Mouse (Mus musculus): ENCODE data around the gene Kif21a.

The Kif21a gene

GRCm38 (mm10) chr15:91018161-91018860 is 31.4 kb downstream of the Kif21a start:
- DNase-seq (ENCODE audit: low spot score) = no peak

DNA sequence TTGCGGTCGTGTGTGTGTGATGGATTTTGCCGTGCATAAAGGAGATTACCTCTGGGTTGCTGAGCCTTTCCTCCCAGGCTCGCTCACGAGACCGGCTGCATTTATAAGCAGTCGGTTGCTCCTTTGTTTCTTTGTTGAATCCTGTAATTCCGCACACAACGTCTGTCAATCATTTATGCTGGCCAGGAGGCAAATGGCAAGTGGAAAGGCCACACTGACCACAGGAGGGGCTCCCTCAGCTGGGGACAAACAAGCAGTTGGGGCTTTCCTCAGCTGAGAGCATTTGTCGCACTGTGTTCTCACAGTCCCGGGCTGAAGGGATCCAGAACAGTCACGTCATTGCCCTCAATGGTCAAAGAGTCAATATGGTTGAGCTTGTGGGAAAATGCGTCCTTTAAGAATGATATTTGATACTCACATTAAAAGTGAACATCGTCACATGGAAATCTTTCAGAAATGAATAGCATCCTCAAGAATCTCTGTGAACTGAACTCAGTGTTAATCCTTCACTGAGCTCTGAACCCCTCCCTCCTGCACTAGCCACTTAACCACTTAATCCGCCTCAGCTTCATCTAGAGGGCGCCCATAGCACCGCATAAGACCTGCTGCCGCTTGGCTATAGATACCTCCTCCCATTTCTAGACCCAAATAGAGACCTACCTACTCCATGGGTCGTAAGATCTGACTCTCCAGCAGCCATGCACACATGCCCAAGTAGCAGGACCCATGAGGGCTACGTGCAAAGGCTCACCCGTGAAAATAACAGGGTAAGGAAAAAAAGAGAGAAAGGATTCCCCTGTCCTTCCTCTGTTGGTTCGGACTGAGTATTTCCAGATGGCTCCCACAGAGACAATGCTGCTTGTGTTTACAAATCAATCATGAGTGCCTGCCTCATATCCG is 32.2 kb downstream of the Kif21a start:
- no peak for DNase-seq (ENCODE audit: low spot score)

DNA sequence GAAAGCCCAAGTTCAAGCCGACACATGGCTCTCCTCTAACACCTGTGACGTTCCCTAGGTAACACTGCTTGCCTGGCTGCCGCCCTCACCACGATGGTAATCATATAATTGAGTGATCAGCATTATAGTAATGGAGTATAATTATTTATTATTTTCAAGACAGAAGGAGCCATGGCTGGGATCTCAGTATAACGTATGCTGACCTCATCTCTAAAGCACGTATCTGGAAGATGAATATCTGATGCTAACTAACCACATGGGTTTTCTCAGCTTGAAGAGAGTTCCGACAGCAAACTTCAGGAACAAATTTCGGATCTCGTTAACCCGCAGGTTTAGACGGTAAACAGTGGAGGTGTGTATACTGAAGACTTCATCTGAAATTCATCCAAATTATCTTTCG is 33.4 kb downstream of the Kif21a start:
- no peak for DNase-seq (ENCODE audit: low spot score)

DNA sequence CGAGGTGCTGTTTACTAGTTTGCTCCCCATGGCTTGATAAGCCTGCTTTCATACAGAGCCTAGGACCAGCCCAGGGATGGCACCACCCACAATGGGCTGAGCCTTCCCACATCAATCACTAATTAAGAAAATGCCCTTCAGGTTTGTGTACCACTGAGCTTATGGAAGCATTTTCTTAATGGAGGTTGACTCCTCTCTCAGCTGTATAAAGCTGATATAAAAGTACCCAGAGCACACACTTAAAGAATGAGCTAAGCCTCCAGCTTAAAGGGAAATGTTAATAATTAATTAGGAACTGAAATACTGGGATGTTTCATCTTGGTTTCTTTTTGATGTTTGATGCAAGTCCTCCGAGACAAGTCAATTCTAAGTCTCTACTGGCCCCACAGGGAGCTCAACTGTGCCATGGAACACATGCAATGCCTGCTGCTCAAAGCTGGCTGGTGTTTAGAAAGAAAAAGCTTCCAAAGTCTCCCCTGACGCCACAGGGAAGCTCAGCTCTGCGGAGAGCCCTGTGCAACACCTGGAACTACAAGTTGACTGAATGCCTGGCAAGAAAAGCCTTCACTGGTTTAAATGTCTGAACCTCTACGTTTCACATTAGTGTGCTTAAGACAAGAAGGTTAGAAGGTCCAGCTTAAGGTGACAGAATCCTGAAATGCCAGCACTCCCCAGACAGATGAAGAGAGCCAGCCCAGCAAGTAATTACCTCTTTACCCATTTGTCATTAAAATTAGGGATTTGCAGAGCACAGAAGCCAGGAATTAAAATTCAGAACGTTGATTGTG is 36.8 kb downstream of the Kif21a start:
- no peak for DNase-seq (ENCODE audit: low spot score)

DNA sequence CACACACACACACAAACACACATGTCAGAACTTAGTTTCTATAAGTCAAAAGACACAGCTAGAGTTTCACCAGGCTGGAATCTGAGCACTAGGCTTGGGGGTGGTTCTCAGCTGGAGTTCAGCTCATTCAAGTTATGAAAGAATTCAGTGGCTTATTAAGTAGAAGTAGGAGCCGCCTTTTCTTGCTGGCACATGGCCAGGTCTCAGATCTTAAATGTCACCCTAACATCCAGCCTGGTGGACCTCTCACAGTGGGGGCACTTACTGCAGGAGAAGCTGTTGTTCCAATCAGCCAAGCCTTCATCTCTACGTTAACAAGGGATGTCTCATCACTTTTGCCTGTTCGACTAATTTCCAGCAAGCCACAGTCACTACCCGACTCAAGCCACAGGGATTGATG is 39.5 kb downstream of the Kif21a start:
- no peak for DNase-seq (ENCODE audit: low spot score)

DNA sequence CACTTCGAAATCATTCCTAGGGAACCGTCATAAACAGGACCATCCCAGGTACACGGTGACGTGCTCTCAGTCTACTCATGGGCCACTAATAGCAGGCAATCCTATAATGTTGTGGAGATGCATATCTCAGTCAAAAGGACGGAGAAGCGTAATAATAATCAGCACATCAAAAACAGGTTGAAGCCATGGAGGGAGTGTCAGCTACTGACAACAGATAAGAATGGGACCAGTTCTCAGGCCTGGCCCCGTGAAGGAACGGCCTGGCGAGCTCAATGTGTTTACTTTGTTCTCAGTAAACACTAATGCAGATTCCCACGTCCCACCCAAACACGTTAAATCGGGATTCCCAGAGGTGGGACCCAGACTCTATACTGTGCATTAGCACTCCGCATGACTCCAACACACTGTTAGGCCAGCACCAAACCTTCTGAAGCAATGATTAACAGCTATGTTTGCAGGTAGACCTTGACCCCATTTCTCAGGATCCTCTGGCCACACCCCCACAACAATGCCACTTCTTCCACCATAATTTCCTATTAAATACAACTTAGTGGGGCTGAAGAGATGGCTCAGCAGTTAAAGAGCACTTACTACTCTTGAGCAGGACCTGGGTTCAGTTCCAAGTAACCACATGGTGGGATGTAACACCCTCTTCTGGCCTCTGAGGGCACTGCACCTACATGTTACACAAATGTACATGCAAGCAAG is 42.5 kb downstream of the Kif21a start:
- DNase-seq (ENCODE audit: low spot score) = no peak

- DNase-seq (ENCODE audit: low spot score) = no peak
These were observed 45.0 kb downstream of the Kif21a start for GRCm38 (mm10) chr15:91004726-91005125.

- DNase-seq (ENCODE audit: low spot score) = no peak
These were observed 48.6 kb downstream of the Kif21a start for GRCm38 (mm10) chr15:91001037-91001616.

DNA sequence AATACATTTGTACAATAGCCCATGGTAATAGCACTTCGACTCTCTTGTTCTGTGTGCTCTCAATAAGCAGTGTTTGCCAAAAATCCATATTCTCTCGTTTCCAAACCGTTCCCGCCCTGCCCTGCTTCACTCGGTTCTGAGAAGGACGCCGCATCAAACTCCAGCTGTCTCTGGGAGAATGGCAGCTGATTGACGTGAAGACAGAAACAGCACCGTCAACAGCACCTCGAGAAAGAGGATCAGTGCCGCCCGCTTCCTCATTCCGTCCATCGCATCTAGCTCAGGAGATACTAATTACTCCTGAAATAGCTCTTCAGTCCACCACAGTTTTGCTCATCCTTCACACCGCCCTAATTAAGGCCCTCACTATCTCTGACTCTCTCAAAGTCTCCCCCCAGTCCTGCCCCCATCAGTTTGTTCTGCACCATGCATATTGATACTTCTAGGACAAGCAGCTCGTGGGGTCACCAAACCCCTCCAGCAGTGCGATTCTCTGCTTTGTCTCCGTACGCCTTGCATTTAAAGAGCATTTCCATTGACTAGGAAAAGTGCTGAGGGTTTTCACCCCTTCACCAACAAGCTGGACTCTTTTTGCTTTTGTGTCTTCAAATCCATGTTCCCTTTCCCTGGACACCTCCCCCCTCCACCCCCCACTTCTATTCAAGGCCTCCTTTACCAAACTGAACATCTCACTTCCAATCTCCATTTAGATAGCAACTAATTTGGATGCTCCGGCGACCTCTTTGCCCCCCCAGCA is 49.3 kb downstream of the Kif21a start:
- no peak for DNase-seq (ENCODE audit: low spot score)

DNA sequence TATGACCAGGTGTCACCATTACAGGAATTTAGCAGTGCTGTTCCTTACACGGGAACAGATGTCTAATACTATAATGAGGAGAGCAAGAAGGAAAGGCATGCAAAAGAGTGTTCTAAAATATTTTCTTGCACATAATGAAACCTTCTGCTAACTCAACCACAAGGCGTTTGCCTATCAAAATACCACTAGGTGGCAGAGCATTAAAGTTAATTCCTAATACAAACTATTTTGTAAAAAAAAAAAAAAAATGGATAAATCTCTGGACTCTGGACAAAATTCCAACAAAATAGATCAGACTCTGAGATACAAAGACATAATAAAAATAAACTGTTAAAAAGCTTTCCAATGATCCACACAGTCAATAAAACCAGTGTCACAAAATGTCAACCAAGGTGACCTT is 56.9 kb downstream of the Kif21a start:
- no peak for DNase-seq (ENCODE audit: low spot score)

DNA sequence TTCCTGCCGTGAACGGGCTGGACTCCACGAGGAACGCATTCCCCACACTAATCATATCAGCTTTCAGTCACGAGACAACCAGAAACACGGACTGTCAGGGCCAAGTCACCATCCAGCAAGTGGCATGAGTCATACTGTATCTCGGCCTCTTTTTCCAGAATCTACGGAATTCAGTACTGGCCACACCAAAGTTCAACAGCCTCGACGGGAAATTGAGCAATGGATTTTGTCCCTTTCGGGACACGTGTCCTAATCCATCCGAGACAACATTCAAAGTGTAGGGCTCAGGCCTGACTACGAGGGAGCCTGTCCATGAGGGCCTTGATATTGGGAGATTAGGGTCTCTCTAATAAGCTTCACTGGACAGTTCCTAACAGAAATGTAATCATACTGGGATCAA is 57.4 kb downstream of the Kif21a start:
- no peak for DNase-seq (ENCODE audit: low spot score)

GRCm38 (mm10) chr15:90991843-90992242 is 57.9 kb downstream of the Kif21a start:
- no peak for DNase-seq (ENCODE audit: low spot score)

DNA sequence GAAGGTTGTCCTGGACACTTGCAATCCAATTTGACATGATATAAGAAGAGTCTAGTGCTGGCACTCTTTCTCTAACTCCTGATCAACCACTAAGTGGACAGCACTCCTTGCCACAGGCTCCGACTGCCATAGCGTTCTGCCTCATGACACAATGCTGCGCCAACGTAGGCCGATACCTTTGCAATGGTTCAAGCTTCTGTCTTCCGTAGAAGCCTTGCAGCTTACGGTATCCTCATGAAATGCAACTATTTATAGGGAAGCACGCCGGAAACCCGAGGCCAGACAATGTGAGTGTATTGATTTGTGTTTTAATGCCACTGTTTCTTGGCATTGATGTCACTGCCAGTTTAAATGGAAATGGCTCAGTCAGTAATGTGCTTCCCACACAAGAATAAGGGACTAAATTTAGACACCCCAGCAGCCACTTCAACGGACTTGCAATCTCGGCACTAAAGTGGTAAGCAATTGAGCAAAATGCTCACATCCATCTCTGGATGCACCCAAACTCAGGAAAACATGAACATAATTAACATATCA is 62.0 kb downstream of the Kif21a start:
- DNase-seq (ENCODE audit: low spot score) = no peak

- no peak for DNase-seq (ENCODE audit: low spot score)
These were observed 73.8 kb downstream of the Kif21a start for GRCm38 (mm10) chr15:90975914-90976313.

- DNase-seq (ENCODE audit: low spot score) = no peak
These were observed 77.6 kb downstream of the Kif21a start for GRCm38 (mm10) chr15:90971914-90972767.

GRCm38 (mm10) chr15:90963320-90963719 is 86.4 kb downstream of the Kif21a start:
- no peak for DNase-seq (ENCODE audit: low spot score)

- no peak for DNase-seq (ENCODE audit: low spot score)
These were observed 87.2 kb downstream of the Kif21a start for GRCm38 (mm10) chr15:90962548-90962947.

- DNase-seq (ENCODE audit: low spot score) = no peak
These were observed 88.8 kb downstream of the Kif21a start for GRCm38 (mm10) chr15:90960831-90961554.

DNA sequence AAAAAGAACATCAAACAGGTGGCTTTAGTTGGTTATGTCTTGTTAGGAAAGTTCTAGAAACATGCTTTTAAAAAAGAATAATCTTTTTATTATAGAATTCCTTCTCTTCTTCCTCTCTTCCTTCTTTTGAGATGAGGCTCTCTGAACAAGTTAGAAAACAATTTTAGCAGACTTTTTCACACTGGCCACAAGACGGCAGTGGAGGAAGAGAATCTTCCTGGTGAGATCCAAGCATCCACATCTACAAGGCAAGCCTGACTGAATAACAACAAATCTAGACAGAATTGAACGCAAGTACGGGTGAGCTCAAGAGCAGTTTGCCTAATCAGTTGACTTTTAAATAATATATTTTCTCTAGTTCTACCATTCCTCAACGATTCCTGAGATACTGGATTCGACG is 98.4 kb downstream of the Kif21a start:
- no peak for DNase-seq (ENCODE audit: low spot score)
